Mouse (Mus musculus): Measurements from ENCODE around the gene Zfp457.

Zfp457 gene

DNA sequence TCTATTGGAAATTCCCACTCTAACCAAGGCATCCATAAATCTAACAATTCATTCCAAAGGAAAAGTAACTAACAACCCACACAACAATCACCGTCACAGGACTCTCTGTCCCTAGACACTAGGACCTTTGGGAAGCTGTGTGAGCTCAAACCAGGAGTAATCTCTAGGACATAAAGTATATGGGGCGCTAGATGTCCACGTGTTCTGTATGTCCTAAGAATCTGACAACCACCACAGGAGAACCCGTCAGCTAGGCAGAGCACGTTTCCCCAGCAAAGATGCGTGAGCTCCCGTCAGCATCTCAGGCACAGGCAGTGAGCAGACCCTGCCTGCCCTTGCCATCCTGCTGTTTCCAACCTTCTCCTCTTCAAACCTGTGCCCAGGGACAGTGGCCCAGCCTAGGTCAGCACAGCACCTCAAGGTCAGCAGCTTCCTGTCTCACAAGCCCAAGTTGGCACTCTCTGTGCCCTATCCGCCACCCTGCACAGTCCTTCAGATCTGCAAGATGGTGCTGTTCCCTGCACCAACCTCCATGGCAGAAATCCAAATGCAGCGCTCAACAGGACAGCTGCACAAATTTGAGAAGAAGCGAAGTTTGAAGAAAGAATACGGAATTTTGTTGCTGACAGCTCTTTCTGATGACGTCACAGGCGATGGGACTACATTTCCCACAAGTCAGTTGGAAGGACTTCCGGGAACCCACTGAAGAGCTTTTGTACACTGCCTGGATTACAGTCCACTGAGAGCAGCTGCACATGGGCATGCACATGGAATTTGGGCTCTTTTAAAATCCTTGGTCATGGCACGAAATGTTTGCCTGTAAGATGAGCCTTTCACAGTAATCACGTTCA is at the start of gene Zfp457:
Gene Zfp457, minus strand, starts transcription at position 664 of the 851 bp plus-strand sequence.
- peak; percentile 93 for DNase-seq (ENCODE audit: low read depth, low spot score)

- no peak for DNase-seq (ENCODE audit: low read depth, low spot score)
These were observed 45.6 kb upstream of the Zfp457 start for GRCm38 (mm10) chr13:67351854-67352253.

DNA sequence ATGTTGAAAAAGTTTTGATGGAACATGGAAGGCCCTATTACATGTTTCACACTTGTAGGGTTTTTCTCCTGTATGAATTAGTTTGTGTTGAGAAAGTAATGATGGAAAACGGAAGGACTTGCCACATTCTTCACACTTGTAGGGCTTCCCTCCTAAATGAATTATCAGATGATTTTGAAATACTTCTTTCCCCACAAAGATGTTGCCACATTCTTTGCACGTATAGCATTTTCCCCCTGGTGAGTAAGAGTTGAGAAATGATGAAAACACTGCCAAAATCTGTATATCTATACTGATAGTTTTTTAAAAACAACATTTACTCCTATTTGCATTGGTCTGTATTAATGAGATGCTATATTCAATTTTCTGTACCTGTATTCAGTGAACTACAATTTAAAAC is 37.1 kb upstream of the Zfp457 start:
- DNase-seq (ENCODE audit: low read depth, low spot score), result no peak

DNA sequence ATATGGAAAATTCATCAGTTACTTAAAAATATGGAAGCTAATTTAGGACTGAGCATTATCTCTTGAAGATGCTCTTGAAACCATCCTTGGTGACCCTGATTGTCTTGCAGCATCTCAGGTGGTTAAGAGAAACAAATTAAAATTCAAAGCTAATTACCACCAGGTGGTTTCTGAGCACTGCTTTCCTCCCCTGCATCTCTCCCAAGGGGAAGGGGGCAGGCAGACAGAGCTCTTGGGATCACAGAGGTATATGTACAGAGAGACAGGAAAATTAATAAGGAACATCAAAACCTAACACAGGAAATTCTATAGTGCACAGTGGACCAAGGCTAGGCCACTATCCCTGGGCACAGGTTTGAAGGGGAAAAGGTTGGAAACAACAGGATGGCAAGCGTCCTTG is 26.6 kb upstream of the Zfp457 start:
- DNase-seq (ENCODE audit: low read depth, low spot score), result no peak

DNA sequence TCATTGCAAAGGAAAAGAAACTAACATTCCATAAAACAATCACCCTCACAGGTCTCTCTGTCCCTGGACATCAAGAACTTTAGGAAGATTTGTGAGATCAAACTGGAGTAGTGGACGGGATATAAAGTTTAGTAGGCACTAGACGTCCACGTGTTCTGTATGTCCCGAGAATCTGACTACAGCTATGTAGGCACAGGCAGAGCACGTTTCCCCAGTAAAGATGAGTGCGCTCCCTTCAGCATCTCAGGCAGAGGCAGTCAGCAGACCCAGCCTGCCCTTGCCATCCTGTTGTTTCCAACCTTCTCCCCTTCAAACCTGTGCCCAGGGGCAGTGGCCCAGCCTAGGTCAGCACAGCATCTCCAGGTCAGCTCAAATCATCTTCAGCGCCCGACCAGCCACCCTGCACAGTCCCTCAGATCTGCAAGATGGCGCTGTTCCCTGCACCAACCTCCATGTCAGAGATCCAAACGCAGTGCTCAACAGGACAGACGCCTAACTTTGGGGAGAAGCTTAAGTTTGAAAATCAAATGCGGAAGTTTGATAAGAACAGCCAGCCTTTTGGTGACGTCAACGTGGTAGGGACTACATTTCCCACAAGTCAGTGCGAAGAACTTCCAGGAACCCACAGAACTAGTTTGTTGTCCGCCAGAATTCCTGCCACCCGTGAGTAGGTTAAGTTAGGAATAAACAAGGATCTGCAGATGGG is 25.9 kb upstream of the Zfp457 start, which contains the start of gene Zfp595:
Gene Zfp595, minus strand, starts transcription at position 552 of the 706 bp plus-strand sequence.
- DNase-seq (ENCODE audit: low read depth, low spot score), result peak; percentile 91

- DNase-seq (ENCODE audit: low read depth, low spot score), result no peak
These were observed 433 bp upstream of the Zfp457 start for GRCm38 (mm10) chr13:67306718-67307117.

DNA sequence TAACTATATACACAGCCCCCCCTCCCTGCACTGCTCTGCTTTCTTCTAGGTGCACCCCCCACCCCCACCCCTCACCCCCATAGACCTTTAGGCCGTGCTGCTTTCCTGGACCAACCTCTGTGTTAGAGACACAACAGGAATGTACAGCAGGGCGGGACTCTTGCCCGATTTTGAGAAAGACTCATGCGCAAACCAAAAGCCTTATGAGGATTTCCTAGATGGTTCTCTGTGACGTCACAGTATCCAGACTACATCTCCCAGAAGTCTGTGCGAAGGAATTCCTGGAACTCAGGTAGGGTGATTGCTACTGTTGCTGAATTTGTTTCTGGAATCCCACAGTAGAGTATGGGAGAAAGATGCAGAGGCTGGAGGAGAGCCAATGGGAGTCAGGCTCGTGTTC is 28.0 kb downstream of the Zfp457 start, which contains the start of gene Zfp458:
Gene Zfp458, minus strand, starts transcription at position 153 of the 400 bp plus-strand sequence.
- no peak for DNase-seq (ENCODE audit: low read depth, low spot score)

GRCm38 (mm10) chr13:67269383-67270065 is 36.8 kb downstream of the Zfp457 start:
- DNase-seq (ENCODE audit: low read depth, low spot score), result peak; percentile 10

DNA sequence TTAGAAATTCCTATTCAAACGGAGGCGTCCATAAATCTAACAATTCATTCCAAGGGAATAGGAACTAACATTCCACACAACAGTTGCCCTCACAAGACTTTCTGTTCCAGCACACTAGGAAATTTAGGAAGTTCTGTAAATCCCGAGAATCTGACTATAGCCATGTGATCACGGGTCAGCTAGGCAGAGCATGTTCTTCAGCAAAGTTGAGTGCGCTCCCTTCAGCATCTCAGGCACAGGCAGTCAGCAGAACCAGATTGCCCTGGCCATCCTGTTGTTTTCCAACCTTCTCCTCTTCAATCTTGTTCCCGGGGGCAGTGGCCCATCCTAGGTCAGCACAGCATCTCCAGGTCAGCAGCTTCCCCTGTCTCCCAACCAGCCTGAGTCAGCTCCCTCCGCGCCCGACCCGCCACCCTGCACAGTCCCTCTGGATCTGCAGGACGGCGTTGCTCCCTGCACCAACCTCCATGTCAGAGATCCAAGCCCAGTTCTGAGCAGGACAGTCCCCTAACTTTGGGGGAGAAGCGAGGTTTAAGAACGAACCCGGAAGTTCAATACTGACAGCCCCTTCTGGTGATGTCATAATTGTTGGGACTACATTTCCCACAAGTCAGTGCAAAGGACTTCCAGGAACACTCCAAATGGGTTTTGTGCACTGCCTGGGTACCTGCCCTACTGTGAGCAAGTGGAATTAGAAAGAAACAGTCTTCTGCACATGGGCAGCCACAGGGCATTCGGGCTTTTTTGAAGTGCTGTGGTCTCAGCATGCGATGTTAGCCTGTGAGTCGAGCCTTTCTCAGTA is 37.5 kb downstream of the Zfp457 start:
- peak; percentile 86 for DNase-seq (ENCODE audit: low read depth, low spot score)
